Mouse (Mus musculus) forebrain, embryonic 14.5 days (tissue): ENCODE data around the gene Metrn. TPM values are rescaled to one million over a fixed set of nuclear protein-coding genes. Genes with fewer than 3 reads are reported as not detected.
A peak's percentile ranks its signal among the peaks of the same experiment; 100 is the strongest.

Experiments
- ATAC-seq: fragments of 200-750 bp; cut with Nextera tagmentation; 2 replicates; pipeline ENCODE4 v1.8.0; 2017; ENCODE audit warnings: mild to moderate bottlenecking, moderate library complexity
- DNase-seq: peaks from one replicate; pipeline ENCODE4 v3.0.0-alpha.2; 2015; ENCODE audit warnings: low spot score
- H3K27ac ChIP-seq: fragments of 300-500 bp; sonication (generic); 2 replicates; pipeline ENCODE4 v1.5.1; 2014; ENCODE audit warnings: low read depth, mild to moderate bottlenecking, control low read depth, low read length, moderate library complexity
- H3K27me3 ChIP-seq: fragments of 300-500 bp; sonication (generic); replicated peaks from 2 replicates; pipeline ENCODE4 v1.6.1; 2014; ENCODE audit warnings: low read length, control low read depth, mixed read lengths; ENCODE audit not compliant: control insufficient read depth, insufficient read depth
- H3K36me3 ChIP-seq: fragments of 300-500 bp; sonication (generic); 2 replicates; pipeline ENCODE4 v1.6.1; 2014; ENCODE audit warnings: low read length, control low read depth; ENCODE audit not compliant: control insufficient read depth, insufficient read depth
- H3K4me1 ChIP-seq: fragments of 300-500 bp; sonication (generic); 2 replicates; pipeline ENCODE4 v1.6.1; 2014; ENCODE audit warnings: antibody characterized with exemption, low read length, control low read depth; ENCODE audit not compliant: control insufficient read depth, insufficient read depth
- H3K4me2 ChIP-seq: fragments of 300-500 bp; sonication (generic); 2 replicates; pipeline ENCODE4 v1.6.1; 2014; ENCODE audit warnings: mild to moderate bottlenecking, control low read depth, low read length
- H3K4me3 ChIP-seq: fragments of 300-500 bp; sonication (generic); 2 replicates; pipeline ENCODE4 v1.5.1; 2014; ENCODE audit warnings: low read depth, low read length, control low read depth
- H3K9ac ChIP-seq: fragments of 300-500 bp; sonication (generic); 2 replicates; pipeline ENCODE4 v1.6.1; 2014; ENCODE audit warnings: mild to moderate bottlenecking, low read length, control low read depth, moderate library complexity
- H3K9me3 ChIP-seq: fragments of 300-500 bp; sonication (generic); replicated peaks from 2 replicates; pipeline ENCODE4 v1.6.1; 2016; ENCODE audit warnings: low read length, control low read depth, mixed read lengths; ENCODE audit not compliant: control insufficient read depth
- WGBS: fragments of 180-500 bp; shearing (Covaris S2); extraction: QIAGEN DNeasy Blood & Tissue Kit; methylation state at CpG from one replicate; pipeline ENCODE4 v1.1.7; 2014; 5-methylcytosine and 5-hydroxymethylcytosine counted together
- polyA plus RNA-seq: library from polyadenylated mRNA; unstranded; fragments of >200 nt; fragmentation: Nextera tagmentation; extraction: Ambion mirVana; gene quantifications from 2 replicates; pipeline ENCODE4 v1.2.1, GENCODE M21; 2014

Gene Metrn
- polyA plus RNA-seq, 1 experiment from 2014 or later: 9.8 TPM

- Histone ChIP-seq H3K4me3 (no peak overlapping the region), H3K36me3 (peaks cover 59% of the 10 kb centered on the region), H3K4me1 (peaks cover 39% of the 10 kb centered on the region), H3K4me2 (no peak overlapping the region), H3K9ac (no peak overlapping the region), H3K9me3 (no peaks in the 10 kb centered on the region), H3K27ac (no peak overlapping the region), H3K27me3 (no peaks in the 10 kb centered on the region)
- 91% methylated on average over 4 of the region's 4 CpGs for whole genome bisulfite sequencing
- DNase-seq (no peak), ATAC-seq (no peak)
Observed at GRCm38 (mm10) chr17:25838904-25839303, 42.0 kb upstream of the Metrn start.

GRCm38 (mm10) chr17:25837533-25837932 is 40.6 kb upstream of the Metrn start:
- Histone ChIP-seq H3K9me3 (no peaks in the 10 kb centered on the region), H3K4me1 (peaks cover 38% of the 10 kb centered on the region), H3K4me2 (peak overlapping the region; percentile 72), H3K27me3 (no peaks in the 10 kb centered on the region), H3K4me3 (no peak overlapping the region), H3K9ac (peak overlapping the region; percentile 72; the same call in 1 of the 2 replicates), H3K27ac (peak overlapping the region; percentile 67), H3K36me3 (peaks cover 53% of the 10 kb centered on the region)
- no peak for ATAC-seq
- 27% methylated on average over 3 of the region's 3 CpGs for WGBS
- peak; percentile 60 for DNase-seq

- Histone ChIP-seq H3K9me3 (no peaks in the 10 kb centered on the region), H3K27ac (peak within 1 kb of the TSS; percentile 67), H3K27me3 (no peaks in the 10 kb centered on the region), H3K4me2 (peak within 1 kb of the TSS; percentile 72), H3K36me3 (peaks cover 49% of the 10 kb centered on the region), H3K9ac (peak within 1 kb of the TSS; percentile 72), H3K4me3 (peak within 1 kb of the TSS; percentile 38), H3K4me1 (peaks cover 39% of the 10 kb centered on the region)
- peak; percentile 84 for DNase-seq
- under 1% methylated on average over 26 of the region's 29 CpGs for WGBS
- peak; percentile 27 for ATAC-seq
Observed at GRCm38 (mm10) chr17:25837076-25837410, 40.1 kb upstream of the Metrn start, which contains the start of gene Rhbdl1. Gene Rhbdl1, minus strand, starts transcription at chr17:25837295.

- WGBS: 22% methylated on average over 21 of the region's 23 CpGs
- peak overlapping the region; percentile 72 for H3K9ac ChIP-seq
- H3K27me3 ChIP-seq: no peaks in the 10 kb centered on the region
- peak; percentile 21 for DNase-seq
- H3K36me3 ChIP-seq: peaks cover 47% of the 10 kb centered on the region
- peak overlapping the region; percentile 67 for H3K27ac ChIP-seq
- H3K4me3 ChIP-seq: peak overlapping the region; percentile 38
- ATAC-seq: no peak
- no peaks in the 10 kb centered on the region for H3K9me3 ChIP-seq
- H3K4me1 ChIP-seq: peaks cover 44% of the 10 kb centered on the region
- peak overlapping the region; percentile 72 for H3K4me2 ChIP-seq
Observed at GRCm38 (mm10) chr17:25836397-25837075, 39.6 kb upstream of the Metrn start.

- Histone ChIP-seq H3K9ac (no peak overlapping the region), H3K27ac (no peak overlapping the region), H3K4me1 (peaks cover 48% of the 10 kb centered on the region), H3K4me3 (0 out of 2 replicates have a peak overlapping the region, but pooled peaks have one; percentile 38), H3K4me2 (peak overlapping the region; percentile 72; the same call in 1 of the 2 replicates), H3K36me3 (peaks cover 47% of the 10 kb centered on the region), H3K9me3 (no peaks in the 10 kb centered on the region), H3K27me3 (no peaks in the 10 kb centered on the region)
- WGBS: 92% methylated on average over 16 of the region's 16 CpGs
- DNase-seq: no peak
- ATAC-seq: no peak
Observed at GRCm38 (mm10) chr17:25835816-25836215, 38.9 kb upstream of the Metrn start.

GRCm38 (mm10) chr17:25835301-25835700 is 38.4 kb upstream of the Metrn start:
- WGBS: 94% methylated on average over 7 of the region's 7 CpGs
- no peak overlapping the region for H3K27ac ChIP-seq
- no peaks in the 10 kb centered on the region for H3K9me3 ChIP-seq
- peaks cover 48% of the 10 kb centered on the region for H3K4me1 ChIP-seq
- no peak overlapping the region for H3K4me2 ChIP-seq
- DNase-seq: no peak
- H3K27me3 ChIP-seq: no peaks in the 10 kb centered on the region
- peaks cover 47% of the 10 kb centered on the region for H3K36me3 ChIP-seq
- H3K9ac ChIP-seq: no peak overlapping the region
- no peak overlapping the region for H3K4me3 ChIP-seq
- ATAC-seq: no peak

- Histone ChIP-seq H3K4me1 (peaks cover 53% of the 10 kb centered on the region), H3K27ac (no peak overlapping the region), H3K9me3 (no peaks in the 10 kb centered on the region), H3K27me3 (no peaks in the 10 kb centered on the region), H3K9ac (peak overlapping the region; percentile 62), H3K36me3 (peaks cover 47% of the 10 kb centered on the region), H3K4me3 (peak overlapping the region; percentile 86), H3K4me2 (peak overlapping the region; percentile 79)
- WGBS: 87% methylated on average over 12 of the region's 12 CpGs
- ATAC-seq (no peak), DNase-seq (no peak)
Observed at GRCm38 (mm10) chr17:25834595-25835222, 37.8 kb upstream of the Metrn start.

- Histone ChIP-seq H3K4me2 (peak overlapping the region; percentile 79), H3K4me1 (peaks cover 56% of the 10 kb centered on the region), H3K27ac (peak overlapping the region; percentile 78; the same call in 1 of the 2 replicates), H3K9ac (peak overlapping the region; percentile 62), H3K4me3 (peak overlapping the region; percentile 86), H3K9me3 (no peaks in the 10 kb centered on the region), H3K27me3 (no peaks in the 10 kb centered on the region), H3K36me3 (peaks cover 44% of the 10 kb centered on the region)
- 48% methylated on average over 6 of the region's 6 CpGs for WGBS
- DNase-seq: no peak
- ATAC-seq: no peak
Observed at GRCm38 (mm10) chr17:25833961-25834594, 37.1 kb upstream of the Metrn start.
